Mouse (Mus musculus) subcutaneous adipose tissue, adult 2 months (tissue): Measurements from ENCODE around the gene Ttll2. TPM values are rescaled to one million over a fixed set of nuclear protein-coding genes. Genes with fewer than 3 reads are reported as not detected.

Source experiments
- polyA plus RNA-seq: library from polyadenylated mRNA; depleted of rRNA; stranded (reverse); fragments of >200 nt; gene quantifications from 2 replicates; pipeline ENCODE4 v1.2.3, GENCODE M21; 2012; ENCODE audit warnings: low replicate concordance; rRNA removed

Gene Ttll2
- polyA plus RNA-seq = 0.14 and 0.23 TPM in 2 replicates

DNA sequence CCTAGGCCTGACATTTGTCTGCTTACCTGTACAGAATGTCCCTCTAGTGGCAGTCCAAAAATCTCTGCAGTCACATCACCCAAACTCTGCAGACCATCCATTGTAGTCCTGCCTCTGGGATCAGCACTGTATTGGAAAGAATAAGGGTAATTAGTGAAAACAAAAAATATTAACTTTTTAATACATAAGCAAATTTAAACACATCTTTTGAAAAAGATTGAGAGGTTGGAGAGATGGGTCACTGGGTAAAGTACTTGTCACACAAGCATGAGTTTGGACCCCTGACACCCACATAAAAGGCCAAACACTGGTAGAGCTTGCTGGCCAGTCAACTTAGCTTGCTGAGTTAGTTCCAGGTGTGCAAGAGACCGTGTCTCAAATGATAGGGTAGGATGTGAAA is at the start of gene Ttll2:
Gene Ttll2 (minus strand): TSS at position 101 of the 400 bp plus-strand sequence.

DNA sequence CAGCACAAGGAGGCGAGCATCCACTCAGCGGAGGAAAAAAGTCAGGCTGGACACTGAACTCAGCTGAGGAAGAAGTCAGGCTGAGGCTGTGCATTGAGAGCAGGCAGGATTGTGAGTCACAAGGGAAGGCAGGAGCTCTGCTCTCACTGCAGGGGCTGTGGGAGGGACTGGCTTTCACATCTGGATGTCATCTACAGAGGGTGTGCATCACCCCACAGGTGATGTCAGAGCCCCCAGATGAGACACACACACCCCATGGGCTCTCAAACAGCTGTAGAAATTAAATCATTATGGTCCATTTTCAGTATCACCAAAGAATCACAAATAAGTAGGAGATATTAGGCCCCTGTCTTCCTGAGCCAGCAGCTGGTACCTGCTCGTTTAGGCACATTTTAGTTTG is 32.9 kb upstream of the Ttll2 start, which contains the start of gene Unc93a2:
Gene Unc93a2 (minus strand): TSS at position 101 of the 400 bp plus-strand sequence.

DNA sequence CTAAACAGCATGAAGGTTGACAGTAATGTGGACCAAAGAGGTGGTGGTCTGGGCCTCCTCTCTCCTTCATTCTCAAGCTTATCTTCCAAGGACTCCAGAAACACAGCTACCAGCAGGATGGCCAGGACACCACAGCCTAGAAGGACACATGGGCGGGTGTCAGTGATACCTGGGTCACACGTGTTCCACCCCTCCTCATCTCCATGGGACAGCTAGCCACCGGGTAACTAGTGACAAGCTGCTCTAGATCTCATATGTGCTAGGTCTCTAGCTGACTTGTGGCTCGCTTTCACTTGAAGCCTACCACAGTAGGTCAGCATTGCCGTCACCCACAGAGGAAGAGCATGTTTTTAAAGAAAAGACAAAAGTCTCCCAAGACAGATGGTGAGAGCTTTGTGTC is 19.4 kb upstream of the Ttll2 start, which contains the start of gene Gm49630:
Gene Gm49630 (minus strand): TSS at position 101 of the 400 bp plus-strand sequence.

DNA sequence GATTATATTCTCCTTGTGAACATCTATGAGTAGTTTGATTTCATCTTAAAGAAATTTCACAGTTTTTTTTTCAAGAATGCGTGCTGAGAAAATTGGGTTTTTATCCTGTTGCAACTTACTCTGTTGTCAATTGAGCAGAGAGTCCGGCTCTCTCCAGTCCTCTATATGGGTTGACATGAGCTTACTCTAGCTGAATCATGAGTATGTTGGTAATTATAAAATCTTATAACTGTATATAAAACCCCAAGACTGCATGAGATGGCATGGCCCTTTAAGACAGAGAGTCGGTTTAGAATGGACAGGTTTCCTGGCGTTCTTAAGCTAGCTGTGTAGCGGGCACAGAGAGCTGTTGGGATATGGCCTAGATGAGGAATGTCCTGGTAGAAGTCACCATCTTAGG is 28.1 kb downstream of the Ttll2 start, which contains the start of gene Tcp10a:
Gene Tcp10a (plus strand): TSS at position 301 of the 400 bp plus-strand sequence.

Other genes starting within 250 kb of the Ttll2 start
- 8.1 and 15.7 TPM in 2 replicates for gene Rps6ka2, start 182.6 kb downstream of the Ttll2 start, polyA plus RNA-seq
- not detected in 2 replicates for gene Tcp10a, start 28.1 kb downstream of the Ttll2 start, polyA plus RNA-seq
- gene Gm49630, start 19.3 kb upstream of the Ttll2 start, polyA plus RNA-seq = 0.39 TPM in 1 of 2 replicates, not detected in the other
- gene Unc93a2, start 32.8 kb upstream of the Ttll2 start, polyA plus RNA-seq = 1.6 and 3.5 TPM in 2 replicates